Mouse (Mus musculus) olfactory bulb, adult 2 months (tissue): ENCODE measurements around the gene Inava.

Source experiments
- CTCF ChIP-seq: fragments of 200-500 bp; IDR thresholded peaks from 2 replicates; pipeline ENCODE4 v1.5.1; 2012; ENCODE audit warnings: low read depth, mild to moderate bottlenecking, low read length, moderate library complexity; ENCODE audit not compliant: insufficient read depth
- POLR2A ChIP-seq: fragments of 200-500 bp; IDR thresholded peaks from 2 replicates; pipeline ENCODE4 v1.6.1; 2012; ENCODE audit warnings: mild to moderate bottlenecking, low read depth, low read length, moderate library complexity; ENCODE audit not compliant: insufficient read depth

GRCm38 (mm10) chr1:136212803-136213202 lies 21.3 kb downstream of the Inava start, which contains the start of gene Mroh3:
- peak; percentile 44; the same call in 1 of the 2 replicates for TF ChIP-seq CTCF
- TF ChIP-seq POLR2A = no peak
